In genomic region chr5:143509737-143510136, GRCm38 (mm10) we compare ENCODE assay signal across 9 mouse cellular contexts. TPM values are rescaled to one million over a fixed set of nuclear protein-coding genes. Genes with fewer than 3 reads are reported as not detected.
DNase-seq lines count a peak whose midpoint lies in the region; ATAC-seq and TF ChIP-seq lines count a peak whose summit lies in the region.
"Had no signal": no experiment of that assay in that cellular context is flagged by ENCODE, and none has a peak within 500 bp of the region (broad histone marks: within the 10 kb centered on the region; RNA-seq: fewer than 3 reads in every experiment).

No protein-coding gene starts in this region.

- no peak for TF ChIP-seq POLR2A in kidney, adult 2 months (IDR thresholded peaks at IDR 0.05; ENCODE audit: low read depth, low read length)

- WGBS in kidney, adult 2 months = 45% methylated on average over 11 of the region's 11 CpGs
- whole genome bisulfite sequencing in heart, embryonic 12.5 days = 10% methylated on average over 11 of the region's 11 CpGs

- H3K27ac ChIP-seq in kidney, adult 2 months (ENCODE audit: insufficient read depth, low read depth, low read length) = no peak overlapping the region
- H3K27ac ChIP-seq in heart, embryonic 12.5 days (ENCODE audit: poor library complexity, severe bottlenecking) = peak overlapping the region; percentile 80

- no peaks in the 10 kb centered on the region for H3K27me3 ChIP-seq in kidney, adult 2 months (replicated peaks; ENCODE audit: control insufficient read depth, insufficient read depth, low read length)
- H3K27me3 ChIP-seq in heart, embryonic 12.5 days (replicated peaks) = no peaks in the 10 kb centered on the region

- TF ChIP-seq CTCF in kidney, adult 2 months (conservative IDR thresholded peaks at IDR 0.05; ENCODE audit: insufficient read depth, insufficient read length, low read depth, low read length) = no peak

- H3K9me3 ChIP-seq in heart, embryonic 12.5 days (replicated peaks) = no peaks in the 10 kb centered on the region

- H3K36me3 ChIP-seq in kidney, adult 2 months (ENCODE audit: control insufficient read depth, insufficient read depth, low read length) = peaks cover 3% of the 10 kb centered on the region; the same call in 1 of the 2 replicates
- H3K36me3 ChIP-seq in heart, embryonic 12.5 days = peaks cover 67% of the 10 kb centered on the region

- peaks cover 10% of the 10 kb centered on the region; the same call in 1 of the 2 replicates for H3K4me1 ChIP-seq in kidney, adult 2 months (ENCODE audit: control insufficient read depth, insufficient read depth, low read length)
- H3K4me1 ChIP-seq in heart, embryonic 12.5 days (replicated peaks) = peaks cover 76% of the 10 kb centered on the region

- intact Hi-C loops in left cerebral cortex, postnatal 4 days (cut with DNase I) = no loop called here

- H3K9ac ChIP-seq in heart, embryonic 12.5 days = 0 out of 2 replicates have a peak overlapping the region, but pooled peaks have one; percentile 23

- ATAC-seq in heart, embryonic 12.5 days (ENCODE audit: insufficient number of reproducible peaks, low FRiP score) = peak; percentile 76

- H3K4me3 ChIP-seq in kidney, adult 2 months (ENCODE audit: insufficient read depth, low read depth, low read length) = no peak overlapping the region
- H3K4me3 ChIP-seq in heart, embryonic 12.5 days = peak overlapping the region; percentile 10; the same call in 1 of the 2 replicates

- H3K4me2 ChIP-seq in heart, embryonic 12.5 days = peak overlapping the region; percentile 49

- DNase-seq in kidney, adult 2 months = peak; percentile 19
- no peak for DNase-seq in kidney, postnatal 36 days
- peak; percentile 50 for DNase-seq in brain, adult 2 months (ENCODE audit: low read depth, low spot score)
- DNase-seq in lung, postnatal 14 days = peak; percentile 43
- DNase-seq in frontal cortex, adult 2 months (ENCODE audit: extremely low spot score in 1 of 2, low spot score in 1 of 2) = no peak
- no peak for DNase-seq in left cerebral cortex, adult 8-10 months (ENCODE audit: low spot score in 2 of 2)
- DNase-seq in left cerebral cortex, postnatal 4 days = no peak
- DNase-seq: spleen, adult 18-20 months had no signal

RNA-seq across cellular contexts. Expression of gene Rac1, which starts 18.1 kb away (rescaled TPM):
- 259 and 277 TPM in 2 replicates for polyA plus RNA-seq in kidney, adult 2 months (2012; rRNA removed)
- polyA plus RNA-seq in heart, embryonic 12.5 days (2016; fragmentation: Nextera tagmentation; extraction: Ambion mirVana) = 401 and 418 TPM in 2 replicates
- polyA plus RNA-seq in frontal cortex, adult 2 months (2012; rRNA removed) = 490 and 503 TPM in 2 replicates
- 100 to 1,000 TPM; 369 to 406 (median 382) TPM for total RNA-seq in left cerebral cortex, adult 8-10 months (2022)
- 100 to 1,000 TPM; 415 to 420 TPM for total RNA-seq in left cerebral cortex, postnatal 4 days (2021)

RNA-seq across cellular contexts. Expression of gene Daglb, which starts 45.4 kb away (rescaled TPM):
- 11.7 TPM in 2 replicates for polyA plus RNA-seq in kidney, adult 2 months (2012; rRNA removed)
- polyA plus RNA-seq in heart, embryonic 12.5 days (2016; fragmentation: Nextera tagmentation; extraction: Ambion mirVana) = 10.6 TPM in 2 replicates
- 24.8 and 25.0 TPM in 2 replicates for polyA plus RNA-seq in frontal cortex, adult 2 months (2012; rRNA removed)
- total RNA-seq in left cerebral cortex, adult 8-10 months (2022) = 10 to 100 TPM; 33.6 to 41.6 (median 36.8) TPM
- total RNA-seq in left cerebral cortex, postnatal 4 days (2021) = 10 to 100 TPM; 16.7 to 17.4 TPM

Comparison
In these comparisons a context has a peak if more than half of its experiments do, and no peak if none do; other contexts are left out.
1. DNase-seq: peak in kidney, adult 2 months (single experiment), brain, adult 2 months (single experiment) and lung, postnatal 14 days (single experiment); none in kidney, postnatal 36 days (0 of 2), frontal cortex, adult 2 months (0 of 2), left cerebral cortex, adult 8-10 months (0 of 2) and left cerebral cortex, postnatal 4 days (single experiment).